Mouse (Mus musculus): ENCODE data around the gene Gm10375.
"Not testable (repeated sequence)": the region's sequence is repeated elsewhere in the genome, so short reads cannot be mapped to it uniquely, and the experiment has no call there.

Gene Gm10375

GRCm38 (mm10) chr14:43607913-43608312, at the start of gene Gm10375:
Gene Gm10375 (minus strand): TSS chr14:43608013.
- not testable (repeated sequence) for DNase-seq (ENCODE audit: low read depth)

GRCm38 (mm10) chr14:43579046-43579445, 28.8 kb downstream of the Gm10375 start, which contains the start of gene Gm17654:
Gene Gm17654 (minus strand): TSS chr14:43579146.
- not testable (repeated sequence) for DNase-seq (ENCODE audit: low read depth)

- not testable (repeated sequence) for DNase-seq (ENCODE audit: low read depth)
Observed at GRCm38 (mm10) chr14:43577969-43578368, 29.8 kb downstream of the Gm10375 start.
